Mouse (Mus musculus) MEL (cell line): ENCODE data around the gene Pcnx2.

Source experiments
- CTCF ChIP-seq, 3 experiments: IDR thresholded peaks in 2 of 3; conservative IDR thresholded peaks in 1 of 3; 2 replicates each; pipeline ENCODE4 v1.5.1; 2011 to 2012; ENCODE audit warnings: low read length in 3 of 3, low read depth in 2 of 3, mild to moderate bottlenecking in 2 of 3, improper control_type of control experiment in 1 of 3, inconsistent platforms in 1 of 3, mixed read lengths in 1 of 3, moderate library complexity in 1 of 3; ENCODE audit not compliant: control insufficient read depth in 1 of 3, insufficient read depth in 1 of 3, poor library complexity in 1 of 3, severe bottlenecking in 1 of 3
- E2F4 ChIP-seq: IDR thresholded peaks from 2 replicates; pipeline ENCODE4 v1.6.1; 2011; ENCODE audit warnings: low read depth, low read length, improper control_type of control experiment, borderline replicate concordance
- HCFC1 ChIP-seq: IDR thresholded peaks from 2 replicates; pipeline ENCODE4 v1.6.1; 2012; ENCODE audit warnings: low read depth, mild to moderate bottlenecking, inconsistent platforms, low read length, improper control_type of control experiment, moderate library complexity
- POLR2A ChIP-seq, 2 experiments: IDR thresholded peaks; 2 replicates each; pipeline ENCODE4 v1.6.1; 2011 to 2012; ENCODE audit warnings: low read length in 2 of 2, mild to moderate bottlenecking in 2 of 2, control low read depth in 1 of 2, improper control_type of control experiment in 1 of 2, low read depth in 1 of 2, moderate library complexity in 1 of 2; ENCODE audit not compliant: control insufficient read depth in 1 of 2, insufficient read depth in 1 of 2, poor library complexity in 1 of 2
- POLR2AphosphoS2 ChIP-seq: IDR thresholded peaks from 2 replicates; pipeline ENCODE4 v1.6.1; 2011; ENCODE audit warnings: low read length, improper control_type of control experiment
- TBP ChIP-seq: IDR thresholded peaks from 2 replicates; pipeline ENCODE4 v1.8.0; 2011; ENCODE audit warnings: low read depth, low read length, improper control_type of control experiment
- USF1 ChIP-seq: IDR thresholded peaks from 2 replicates; pipeline ENCODE4 v1.6.1; 2014; ENCODE audit warnings: low read depth, mild to moderate bottlenecking, inconsistent platforms, low read length, improper control_type of control experiment, moderate library complexity
- ZC3H11A ChIP-seq: IDR thresholded peaks from 2 replicates; pipeline ENCODE4 v1.6.1; 2012; ENCODE audit warnings: low read depth, mild to moderate bottlenecking, inconsistent platforms, low read length, improper control_type of control experiment

GRCm38 (mm10) chr8:125750846-125751245 is 147.3 kb downstream of the Pcnx2 start:
- no peak for TF ChIP-seq POLR2A (IDR thresholded peaks at IDR 0.05; ENCODE audit: control insufficient read depth in 1 of 2, insufficient read depth in 1 of 2, low read depth in 1 of 2, low read length in 2 of 2, poor library complexity in 1 of 2)
- no peak for TF ChIP-seq USF1
- TF ChIP-seq POLR2AphosphoS2: no peak
- no peak for TF ChIP-seq CTCF (IDR thresholded peaks at IDR 0.05 in 2 of 3, conservative IDR thresholded peaks at IDR 0.05 in 1 of 3; ENCODE audit: control insufficient read depth in 1 of 3, insufficient read depth in 1 of 3, low read depth in 2 of 3, low read length in 3 of 3, poor library complexity in 1 of 3, severe bottlenecking in 1 of 3)
- TF ChIP-seq TBP: no peak
- TF ChIP-seq ZC3H11A: no peak
- TF ChIP-seq E2F4: no peak
- TF ChIP-seq HCFC1: no peak
